Mouse (Mus musculus) layer of hippocampus, adult 2 months (tissue): ENCODE measurements around the gene Gm28230. TPM values are rescaled to one million over a fixed set of nuclear protein-coding genes. Genes with fewer than 3 reads are reported as not detected.
A peak's percentile ranks its signal among the peaks of the same experiment; 100 is the strongest.

ENCODE experiments used
- DNase-seq, 2 experiments: peaks; one replicate each; pipeline ENCODE4 v3.0.0; 2022; ENCODE audit warnings: low spot score in 2 of 2
- H3K27ac ChIP-seq: fragments of 200-600 bp; 2 replicates; pipeline ENCODE4 v1.8.1; 2022
- H3K4me3 ChIP-seq: fragments of 200-600 bp; 2 replicates; pipeline ENCODE4 v1.8.1; 2022; ENCODE audit warnings: mild to moderate bottlenecking
- CTCF ChIP-seq: fragments of 200-600 bp; conservative IDR thresholded peaks from 2 replicates; pipeline ENCODE4 v1.8.1; 2022; ENCODE audit warnings: antibody characterized with exemption, mild to moderate bottlenecking, moderate library complexity
- total RNA-seq, 2 experiments: library from RNA; stranded (reverse); gene quantifications; 2 replicates each; pipeline ENCODE4 v1.2.3; 2021

Gm28230 gene
- total RNA-seq, 2 experiments from 2014 or later, result not detected

DNA sequence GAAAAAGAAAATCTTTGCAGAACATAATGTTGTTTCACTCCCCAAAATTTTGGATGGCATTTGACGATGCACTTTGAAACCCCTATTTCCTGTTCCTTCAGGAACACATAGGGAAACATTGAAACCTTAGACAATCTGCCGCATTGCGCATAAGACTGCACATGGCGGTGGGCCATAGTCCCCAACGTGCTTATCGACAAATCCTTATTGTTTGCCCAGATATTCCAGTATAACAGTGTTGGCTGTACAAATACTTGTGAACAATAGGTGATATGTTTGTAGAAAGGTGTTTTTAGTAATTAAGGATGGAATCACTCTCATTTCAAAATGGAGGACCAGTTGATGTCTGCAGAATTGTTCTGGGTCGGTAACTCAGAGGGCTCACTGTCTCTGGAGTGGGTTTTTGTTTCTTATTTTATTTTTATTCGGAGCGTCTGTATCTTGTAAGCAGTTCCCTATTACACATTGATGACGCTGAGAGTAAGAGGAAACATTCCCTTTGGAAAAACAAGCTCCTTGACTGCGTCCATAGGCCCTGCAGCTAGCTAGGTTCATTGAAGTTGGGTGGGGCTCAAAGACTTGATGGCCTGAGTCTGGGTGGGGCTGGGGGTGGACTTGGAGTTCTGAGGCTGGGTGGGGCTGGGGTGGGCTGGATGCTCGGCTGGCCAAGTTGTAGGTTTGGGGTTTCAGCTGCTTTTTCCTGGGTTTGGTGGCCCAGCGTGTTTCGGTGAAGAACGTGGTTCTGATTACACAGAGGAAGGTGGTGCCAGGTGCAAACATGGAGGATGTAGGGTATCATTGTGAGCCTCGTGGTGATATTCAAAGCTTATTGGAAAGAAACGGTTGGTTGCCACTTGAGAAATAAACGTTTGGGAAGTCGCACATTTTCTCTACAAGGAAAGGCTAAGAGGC, 13.0 kb upstream of the Gm28230 start:
- no peak for DNase-seq
- TF ChIP-seq CTCF, result no peak

DNA sequence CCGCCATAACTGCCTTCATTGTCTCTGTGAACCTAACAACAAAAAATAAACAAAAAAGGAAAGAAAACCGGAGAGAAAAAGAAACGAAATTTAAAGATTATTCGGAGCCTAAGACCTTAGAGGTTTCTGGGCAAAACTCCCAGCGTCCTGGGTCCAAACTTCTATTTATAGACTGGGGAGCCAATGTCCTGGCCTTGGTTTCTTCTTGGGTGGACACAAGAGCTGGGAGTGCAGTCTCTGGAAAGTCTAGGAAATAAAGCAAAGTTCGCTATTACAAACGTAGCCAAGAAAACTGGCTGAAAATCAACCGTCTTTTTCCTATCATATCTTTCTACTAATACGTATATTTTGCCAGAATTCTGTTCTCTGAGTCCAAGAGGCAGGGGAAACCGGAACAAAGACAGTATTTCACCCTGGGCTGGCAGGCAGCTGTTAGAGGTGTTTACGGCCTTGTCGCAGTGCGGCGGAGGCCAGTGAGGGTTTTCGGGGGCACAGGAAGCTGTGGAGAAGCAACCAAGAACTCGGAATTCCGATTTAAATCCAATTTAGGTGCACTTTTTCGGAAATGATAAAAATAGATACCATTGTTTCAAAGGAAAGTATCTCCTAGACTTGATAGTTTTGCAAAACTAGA, 12.3 kb upstream of the Gm28230 start:
- H3K4me3 ChIP-seq, result no peak overlapping the region
- H3K27ac ChIP-seq, result no peak overlapping the region
- TF ChIP-seq CTCF, result no peak
- no peak for DNase-seq

More for the DNA sequence above, 13.0 kb upstream of the Gm28230 start:
- H3K4me3 ChIP-seq, result no peak overlapping the region
- no peak overlapping the region for H3K27ac ChIP-seq

- H3K4me3 ChIP-seq, result no peak overlapping the region
- H3K27ac ChIP-seq, result no peak overlapping the region
- no peak for TF ChIP-seq CTCF
- DNase-seq, result no peak
Measured at GRCm38 (mm10) chr2:74714881-74715280, 11.6 kb upstream of the Gm28230 start.

- peak; percentile 89 for TF ChIP-seq CTCF
- Histone ChIP-seq H3K27ac (no peak overlapping the region), H3K4me3 (peak overlapping the region; percentile 23; the same call in 1 of the 2 replicates)
- peak; percentile 54 to 80 for DNase-seq
Measured at GRCm38 (mm10) chr2:74715504-74716241, 10.9 kb upstream of the Gm28230 start.

GRCm38 (mm10) chr2:74720384-74720783, 6.1 kb upstream of the Gm28230 start:
- DNase-seq, result no peak
- Histone ChIP-seq H3K27ac (no peak overlapping the region), H3K4me3 (no peak overlapping the region)
- no peak for TF ChIP-seq CTCF

- no peak for DNase-seq
- Histone ChIP-seq H3K4me3 (no peak overlapping the region), H3K27ac (no peak overlapping the region)
- TF ChIP-seq CTCF, result no peak
Measured at GRCm38 (mm10) chr2:74720955-74721491, 5.5 kb upstream of the Gm28230 start.

DNA sequence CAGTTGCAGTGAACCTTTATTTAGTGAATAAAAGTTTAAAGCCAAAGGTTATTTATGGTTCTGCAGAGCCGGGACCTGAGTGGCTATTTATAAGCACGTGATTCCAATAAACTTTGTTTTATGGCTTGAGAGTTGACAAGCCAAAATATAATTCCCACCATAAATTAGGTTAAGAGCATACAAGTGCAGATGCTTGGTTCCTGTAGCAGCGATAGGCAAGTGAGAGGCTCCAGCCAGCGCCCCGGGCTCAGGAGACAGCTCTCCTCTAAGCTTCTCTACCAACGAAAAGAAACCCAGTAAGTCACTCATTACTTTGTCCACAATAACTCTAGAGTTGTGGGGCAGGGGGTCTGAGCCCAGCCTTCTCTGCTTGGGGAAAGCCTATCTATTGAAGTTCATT, 4.6 kb upstream of the Gm28230 start:
- no peak overlapping the region for H3K27ac ChIP-seq
- no peak overlapping the region for H3K4me3 ChIP-seq
- no peak for DNase-seq
- TF ChIP-seq CTCF, result no peak

GRCm38 (mm10) chr2:74722949-74723348, 3.6 kb upstream of the Gm28230 start:
- no peak for TF ChIP-seq CTCF
- H3K27ac ChIP-seq, result no peak overlapping the region
- no peak overlapping the region for H3K4me3 ChIP-seq
- no peak for DNase-seq

GRCm38 (mm10) chr2:74724244-74725015, 2.1 kb upstream of the Gm28230 start:
- no peak overlapping the region for H3K4me3 ChIP-seq
- no peak for TF ChIP-seq CTCF
- no peak for DNase-seq
- H3K27ac ChIP-seq, result no peak overlapping the region

DNA sequence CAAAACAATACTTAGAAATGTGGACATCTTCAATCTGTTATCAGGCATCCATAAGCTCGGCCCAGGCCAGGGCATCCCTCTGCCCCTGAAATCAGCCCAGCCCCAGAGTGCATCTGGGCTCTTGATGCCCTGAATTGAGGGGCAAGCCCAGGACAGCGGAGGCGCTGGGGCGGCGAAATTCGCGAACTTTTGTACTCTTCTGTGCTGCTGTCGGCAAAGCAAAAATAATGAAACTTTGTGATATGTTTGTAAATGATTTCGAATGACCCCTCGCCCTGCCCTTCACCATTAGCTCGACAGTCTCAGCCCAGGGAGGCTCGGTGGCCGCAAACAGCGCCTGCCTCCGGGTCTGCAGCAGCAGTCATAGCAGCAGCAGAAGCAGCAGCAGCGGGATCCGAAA, 1.4 kb upstream of the Gm28230 start:
- DNase-seq, result no peak
- H3K27ac ChIP-seq, result no peak overlapping the region
- TF ChIP-seq CTCF, result no peak
- no peak overlapping the region for H3K4me3 ChIP-seq

- no peak for TF ChIP-seq CTCF
- DNase-seq, result no peak
- H3K4me3 ChIP-seq, result no peak overlapping the region
- no peak overlapping the region for H3K27ac ChIP-seq
Measured at GRCm38 (mm10) chr2:74726973-74727639, 578 bp downstream of the Gm28230 start.
